Mouse (Mus musculus): Measurements from ENCODE around the gene Sfmbt2.
A peak's percentile ranks its signal among the peaks of the same experiment; 100 is the strongest.
"Not testable (repeated sequence)": the region's sequence is repeated elsewhere in the genome, so short reads cannot be mapped to it uniquely, and the experiment has no call there.

Gene Sfmbt2

DNA sequence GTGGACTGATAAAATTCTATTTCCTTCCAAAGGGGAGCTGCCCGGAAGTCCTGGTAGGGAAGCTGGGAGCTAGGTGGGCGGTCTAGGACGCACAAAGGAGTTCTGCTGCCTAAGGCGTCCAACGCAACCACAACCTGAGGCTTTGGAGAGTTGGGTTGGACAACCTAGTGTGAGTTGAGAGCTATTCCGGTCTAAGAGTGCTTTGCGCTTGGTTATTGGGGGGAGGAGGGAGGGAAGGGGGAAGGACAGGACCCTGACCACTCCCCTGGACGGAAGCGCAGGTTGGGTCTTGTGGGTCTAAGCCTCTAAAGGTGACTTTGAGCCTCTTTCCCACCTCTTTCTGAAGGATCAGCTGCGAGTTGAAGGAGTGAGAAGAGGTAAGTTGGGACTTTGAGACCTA lies at the start of gene Sfmbt2:
Sfmbt2 (plus strand) TSS at position 335 of the 400 bp plus-strand sequence.
- DNase-seq (ENCODE audit: extremely low spot score) = peak; percentile 30

DNA sequence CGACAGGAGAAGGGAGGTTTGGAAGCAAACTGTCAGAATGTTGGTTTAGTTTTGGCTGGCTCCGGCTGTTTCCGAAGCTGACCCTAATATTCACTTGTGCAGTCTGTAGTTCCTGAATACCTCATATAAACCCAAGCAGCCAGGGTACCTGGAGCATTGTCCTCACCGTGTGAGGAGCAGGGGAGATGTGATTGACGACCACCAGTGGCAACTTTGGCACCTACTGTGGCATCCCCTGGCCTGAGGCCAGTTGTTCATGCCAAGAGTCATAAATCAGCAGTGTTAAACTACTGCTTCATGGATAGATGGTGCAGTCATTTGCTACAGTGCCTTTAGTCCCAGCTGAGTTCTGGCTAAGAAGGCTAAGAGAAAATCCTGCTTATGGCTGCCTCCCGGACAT lies 49.2 kb upstream of the Sfmbt2 start:
- DNase-seq (ENCODE audit: extremely low spot score) = no peak

- DNase-seq (ENCODE audit: extremely low spot score) = no peak
Measured at GRCm38 (mm10) chr2:10323173-10323572, 47.1 kb upstream of the Sfmbt2 start.

DNA sequence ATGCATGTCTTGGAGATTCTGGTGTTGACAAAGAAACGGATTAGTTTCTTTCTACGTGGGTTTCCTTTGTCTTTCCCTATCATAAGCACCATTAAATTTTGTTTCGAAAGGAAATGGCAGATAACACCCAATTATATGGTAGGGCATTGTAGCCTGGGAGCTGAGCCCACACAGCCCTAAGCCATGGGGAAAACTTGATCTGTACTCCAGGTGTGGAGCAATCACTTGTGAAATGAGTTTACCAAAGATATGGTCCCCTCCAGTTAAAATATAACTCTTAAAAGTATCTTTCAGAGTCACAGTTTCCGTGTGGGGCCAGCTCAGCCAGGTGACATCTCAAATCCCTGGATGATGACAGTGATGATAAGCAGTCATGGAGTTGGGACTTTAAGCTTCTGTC lies 45.3 kb upstream of the Sfmbt2 start:
- no peak for DNase-seq (ENCODE audit: extremely low spot score)

DNA sequence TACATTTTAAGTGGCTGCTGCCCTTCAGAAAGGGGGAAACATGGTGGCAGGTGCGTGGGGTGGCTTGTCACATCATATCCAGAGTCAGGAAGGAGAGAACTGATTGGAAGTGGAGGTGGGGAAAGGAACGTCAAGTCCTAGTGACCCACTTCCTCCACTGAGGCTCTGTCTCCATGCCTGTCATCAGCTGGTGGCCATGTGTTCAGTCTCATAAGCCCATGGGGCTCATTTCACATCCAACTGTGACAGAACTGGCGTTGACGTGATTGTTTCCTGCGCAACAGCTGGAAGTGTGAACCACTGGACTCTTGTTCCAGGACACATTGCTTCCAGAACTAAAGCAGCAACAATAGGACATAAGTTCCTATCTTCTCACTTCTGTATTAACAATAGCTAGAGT lies 40.1 kb upstream of the Sfmbt2 start:
- DNase-seq (ENCODE audit: extremely low spot score) = no peak

DNA sequence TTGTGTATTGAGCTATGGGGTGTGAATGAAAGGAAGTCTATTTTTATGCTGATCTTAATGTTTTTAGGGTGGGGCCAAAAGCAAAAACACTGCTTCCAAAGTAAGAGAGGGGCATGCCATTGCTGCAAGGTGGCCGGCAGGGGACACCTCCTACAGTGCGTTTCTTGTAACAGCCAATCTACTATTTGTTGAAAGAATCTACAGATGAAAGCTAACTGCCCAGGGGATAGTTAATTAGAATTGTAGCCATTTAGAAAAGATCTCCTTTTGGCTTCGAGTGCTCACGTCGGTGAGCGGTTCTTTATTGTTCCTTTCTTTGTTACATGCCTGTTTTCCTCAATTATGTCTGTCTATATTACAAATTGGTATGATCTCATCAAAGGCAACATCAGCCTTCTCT lies 36.0 kb upstream of the Sfmbt2 start:
- DNase-seq (ENCODE audit: extremely low spot score) = no peak

DNA sequence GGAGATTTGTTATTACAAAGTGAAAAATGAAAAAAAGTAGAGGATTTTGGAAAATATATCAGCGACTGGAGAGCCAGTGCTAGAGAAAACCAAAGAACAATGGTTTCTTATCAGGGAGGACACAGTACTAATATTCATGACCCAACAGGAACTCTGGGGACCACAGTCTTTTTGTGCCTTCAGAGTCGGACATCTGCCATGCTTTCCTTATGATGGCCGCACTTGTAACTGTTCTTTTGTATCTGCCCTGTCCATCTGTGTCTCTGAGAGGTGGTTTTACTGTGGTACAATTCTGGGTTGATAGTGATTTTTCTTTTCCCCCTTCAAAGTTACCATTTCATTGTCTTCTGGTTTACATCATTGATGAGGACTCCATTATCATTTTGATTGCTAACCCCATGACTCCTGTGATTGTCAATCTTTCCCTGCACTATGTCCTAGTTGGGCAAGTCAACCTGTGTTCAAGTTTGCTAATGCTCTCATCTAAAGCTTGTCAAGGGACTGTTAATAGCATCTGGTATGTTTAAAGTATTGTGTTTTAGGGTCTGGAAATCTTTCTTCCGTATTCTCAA lies 35.2 kb upstream of the Sfmbt2 start:
- DNase-seq (ENCODE audit: extremely low spot score) = no peak

GRCm38 (mm10) chr2:10340022-10340421 lies 30.3 kb upstream of the Sfmbt2 start:
- DNase-seq (ENCODE audit: extremely low spot score) = no peak

GRCm38 (mm10) chr2:10343523-10343922 lies 26.8 kb upstream of the Sfmbt2 start:
- DNase-seq (ENCODE audit: extremely low spot score) = no peak

DNA sequence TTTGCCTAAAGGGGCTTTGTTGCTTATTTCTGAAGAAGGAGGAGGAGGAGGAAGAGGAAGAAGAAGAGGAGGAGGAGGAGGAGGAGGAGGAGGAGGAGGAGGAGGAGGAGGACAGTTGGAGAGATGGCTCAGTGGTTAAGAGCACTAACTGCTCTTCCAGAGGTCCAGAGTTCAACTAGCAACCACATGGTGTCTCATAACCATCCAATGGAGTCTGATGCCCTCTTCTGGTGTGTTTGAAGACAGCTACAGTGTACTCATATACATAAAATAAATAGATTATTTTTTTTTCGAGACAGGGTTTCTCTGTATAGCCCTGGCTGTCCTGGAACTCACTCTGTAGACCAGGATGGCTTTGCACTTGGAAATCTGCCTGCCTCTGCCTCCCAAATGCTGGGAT lies 26.2 kb upstream of the Sfmbt2 start:
- not testable (repeated sequence) for DNase-seq (ENCODE audit: extremely low spot score)

DNA sequence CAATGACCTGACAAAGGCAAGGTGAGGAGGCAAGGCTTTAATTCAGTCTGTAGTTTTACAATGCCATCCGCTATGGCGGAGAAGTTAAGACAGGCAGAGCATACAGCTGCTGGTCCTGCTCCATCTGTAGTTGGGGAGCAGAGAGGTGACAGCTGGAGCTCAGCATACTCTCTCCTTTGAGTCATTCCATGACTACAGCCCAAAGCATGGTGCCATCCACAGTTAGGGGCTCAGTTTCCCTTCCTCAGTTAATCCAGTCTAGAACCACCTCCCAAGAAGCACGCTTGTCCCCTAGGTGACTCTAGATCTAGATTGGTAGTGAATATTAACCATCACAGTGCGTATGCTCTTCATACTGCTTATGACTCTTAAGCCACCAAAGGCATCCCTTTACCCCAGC lies 23.1 kb upstream of the Sfmbt2 start:
- DNase-seq (ENCODE audit: extremely low spot score) = no peak

DNA sequence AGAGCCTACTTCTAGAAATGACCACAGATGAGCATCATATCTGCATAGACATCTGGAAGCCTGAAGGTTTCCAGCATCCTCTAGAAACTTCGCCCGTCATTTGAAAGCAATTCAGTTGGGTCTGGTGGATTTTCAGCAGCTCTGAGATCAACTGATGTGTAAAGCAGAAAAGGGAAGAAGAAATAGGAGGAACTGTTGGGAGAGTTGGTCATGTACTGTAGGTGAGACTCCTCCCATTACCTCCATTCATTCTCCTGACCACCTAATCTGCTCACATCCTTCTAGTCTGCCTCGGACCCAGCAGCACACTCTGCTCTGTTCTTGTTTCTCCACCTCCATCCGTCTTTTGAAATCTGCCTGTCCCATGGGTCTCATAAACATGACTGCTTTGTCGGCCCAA lies 22.3 kb upstream of the Sfmbt2 start:
- DNase-seq (ENCODE audit: extremely low spot score) = no peak

DNA sequence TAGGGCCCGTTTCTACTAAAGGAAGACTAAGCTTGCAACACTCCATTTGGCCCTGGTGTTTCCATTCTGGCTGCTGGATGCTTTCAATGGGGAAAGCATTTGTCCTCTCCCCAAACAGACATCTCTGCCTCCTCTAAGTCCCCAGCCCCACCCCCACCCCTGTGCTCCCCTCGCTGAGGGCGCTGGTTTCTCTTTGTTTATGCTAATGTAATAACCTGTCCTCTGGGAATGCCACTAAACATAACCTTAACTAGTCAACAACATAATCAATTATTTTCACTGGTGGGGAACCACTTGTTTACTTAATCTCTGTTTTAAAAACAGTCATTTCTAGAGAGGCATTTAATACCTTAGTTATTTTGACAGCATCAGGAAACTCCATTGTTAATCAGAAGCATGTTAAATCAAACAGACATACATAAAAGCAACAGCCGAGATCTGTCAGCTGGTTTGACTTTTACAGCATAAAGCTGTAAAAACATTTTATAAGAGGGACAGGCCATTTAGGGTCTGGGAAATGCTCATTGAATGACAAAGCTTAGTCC lies 20.0 kb upstream of the Sfmbt2 start:
- no peak for DNase-seq (ENCODE audit: extremely low spot score)

- no peak for DNase-seq (ENCODE audit: extremely low spot score)
Measured at GRCm38 (mm10) chr2:10351125-10351524, 19.2 kb upstream of the Sfmbt2 start.

DNA sequence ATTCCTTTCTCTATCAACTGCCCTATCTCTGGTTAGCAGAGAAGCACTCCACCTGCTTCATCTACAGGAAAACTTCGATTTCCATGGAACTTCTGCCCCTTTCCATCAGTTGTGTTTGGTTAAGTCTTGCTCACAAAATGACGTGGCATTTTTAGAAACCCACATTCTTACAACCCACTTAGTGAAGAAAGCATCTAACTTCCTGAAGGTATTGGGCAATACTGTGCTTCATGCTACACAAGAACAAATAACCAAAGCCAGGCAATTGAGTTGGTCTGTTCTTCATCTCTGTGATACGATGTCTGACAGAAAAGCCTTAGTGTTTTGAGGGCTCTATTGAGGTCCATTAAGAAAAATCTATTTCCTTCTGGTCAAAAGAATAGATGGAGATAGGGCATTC lies 17.4 kb upstream of the Sfmbt2 start:
- DNase-seq (ENCODE audit: extremely low spot score) = no peak

DNA sequence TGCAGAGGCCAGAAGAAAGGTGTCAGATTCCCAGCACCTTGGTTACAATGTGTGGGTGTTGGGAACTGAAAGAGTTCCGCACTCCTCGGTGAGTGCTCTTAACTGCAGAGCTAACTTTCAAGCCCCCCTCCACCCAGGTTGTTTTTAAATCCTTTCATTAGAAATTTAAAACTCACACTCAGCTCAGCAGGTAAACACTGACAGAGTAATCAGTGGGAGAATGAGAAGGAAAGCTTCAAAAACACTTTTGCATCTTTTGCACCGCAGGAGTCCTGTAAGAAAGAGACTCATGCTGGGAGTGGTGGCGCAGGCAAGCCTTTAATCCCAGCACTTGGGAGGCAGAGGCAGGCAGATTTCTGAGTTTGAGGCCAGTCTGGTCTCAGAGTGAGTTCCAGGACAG lies 16.4 kb upstream of the Sfmbt2 start:
- DNase-seq (ENCODE audit: extremely low spot score) = no peak

DNA sequence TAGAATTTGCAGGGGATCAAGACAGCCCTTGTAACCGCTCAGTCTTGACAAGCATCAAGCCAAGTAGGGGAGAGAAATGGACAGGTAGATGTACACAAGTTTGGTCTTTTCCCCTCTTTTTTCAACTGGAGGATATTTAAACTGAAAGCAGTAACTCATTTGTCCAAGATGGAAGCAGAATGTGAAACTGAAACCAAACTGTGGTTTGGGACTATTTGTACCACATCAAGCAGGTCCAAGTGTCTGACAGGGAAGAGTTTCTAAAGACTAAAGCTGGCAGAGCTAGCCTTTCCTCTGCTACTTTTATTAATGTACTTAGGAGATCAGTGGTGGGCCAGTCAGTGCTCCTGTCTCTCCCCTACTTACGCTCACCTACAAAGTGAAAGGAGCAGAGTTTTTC lies 10.4 kb upstream of the Sfmbt2 start:
- no peak for DNase-seq (ENCODE audit: extremely low spot score)

- no peak for DNase-seq (ENCODE audit: extremely low spot score)
Measured at GRCm38 (mm10) chr2:10365081-10365480, 5.2 kb upstream of the Sfmbt2 start.

DNA sequence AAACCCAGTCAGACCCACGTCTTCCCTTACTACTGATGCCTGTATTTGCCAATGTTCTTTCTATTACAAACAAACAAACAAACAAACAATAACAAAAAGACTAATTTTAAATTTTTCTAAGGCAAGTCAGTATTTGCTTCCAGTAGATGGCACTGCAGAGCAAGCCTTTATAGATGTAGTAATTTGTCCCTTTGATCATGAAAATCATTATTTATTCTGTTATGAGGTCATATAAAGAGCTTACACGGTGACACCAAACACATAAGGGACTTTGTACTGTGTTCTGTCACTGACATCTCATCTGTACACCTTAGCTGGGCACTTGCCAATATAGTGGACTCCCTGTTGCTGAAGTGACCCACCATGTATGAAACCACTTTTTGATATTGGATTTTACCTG lies 4.0 kb upstream of the Sfmbt2 start:
- no peak for DNase-seq (ENCODE audit: extremely low spot score)

DNA sequence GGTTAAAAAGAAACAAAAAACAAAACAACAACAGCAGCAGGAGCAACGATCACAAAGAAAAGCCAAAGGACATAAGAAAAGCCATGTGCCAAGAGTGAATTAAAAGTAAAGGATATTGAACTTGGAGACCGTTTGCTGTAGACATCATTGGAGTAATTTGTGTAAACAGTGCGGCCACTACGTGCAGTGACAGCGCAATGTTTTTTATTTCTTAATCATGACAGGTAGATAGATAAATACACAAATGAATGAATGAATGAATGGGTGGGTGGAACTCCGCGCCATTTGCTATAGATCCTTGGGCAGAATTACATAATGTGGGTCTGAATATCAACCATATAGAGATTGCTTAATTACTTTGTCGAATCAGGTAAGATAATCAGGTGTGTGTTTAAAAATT lies 634 bp upstream of the Sfmbt2 start:
- no peak for DNase-seq (ENCODE audit: extremely low spot score)

DNA sequence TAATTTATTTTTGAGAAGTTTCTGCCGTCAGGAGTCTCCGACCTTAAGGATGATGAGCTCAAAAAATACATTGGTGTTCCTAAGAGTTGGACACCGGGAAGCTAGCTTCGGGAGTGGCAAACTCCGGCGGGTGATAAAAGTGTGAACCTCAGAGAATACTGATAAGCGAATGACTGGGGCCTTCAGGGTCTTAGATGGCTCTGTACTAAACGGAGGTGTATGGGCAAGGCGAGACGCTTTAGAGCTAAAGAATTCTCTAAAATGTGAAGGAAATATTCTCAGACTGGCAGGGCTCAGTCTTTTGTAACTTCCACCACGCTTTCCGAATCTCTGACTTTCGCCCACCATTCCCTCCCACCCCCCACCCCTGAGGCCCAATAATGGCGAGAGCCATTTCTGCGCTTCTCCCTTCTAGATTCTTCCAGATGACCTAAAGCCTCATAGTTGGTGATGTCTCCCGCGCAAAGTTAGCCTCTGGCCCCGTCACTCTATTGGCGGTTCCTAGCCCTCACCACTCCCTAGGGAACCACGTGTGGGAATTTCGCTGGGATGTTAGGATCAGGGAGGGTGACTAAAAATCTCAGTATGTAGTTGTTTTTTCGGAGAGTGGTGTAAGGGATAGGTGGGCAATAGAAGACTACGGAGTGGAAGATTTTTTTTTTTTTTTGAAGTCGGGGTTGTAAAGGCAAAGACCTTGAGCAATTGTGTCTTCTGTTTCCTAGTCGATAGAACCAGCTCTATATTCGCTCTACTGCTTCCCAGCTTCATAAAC lies 563 bp downstream of the Sfmbt2 start:
- DNase-seq (ENCODE audit: extremely low spot score) = peak; percentile 42

- DNase-seq (ENCODE audit: extremely low spot score) = no peak
Measured at GRCm38 (mm10) chr2:10371459-10371817, 1.1 kb downstream of the Sfmbt2 start.

- DNase-seq (ENCODE audit: extremely low spot score) = peak; percentile 26
Measured at GRCm38 (mm10) chr2:10371899-10372298, 1.6 kb downstream of the Sfmbt2 start.

DNA sequence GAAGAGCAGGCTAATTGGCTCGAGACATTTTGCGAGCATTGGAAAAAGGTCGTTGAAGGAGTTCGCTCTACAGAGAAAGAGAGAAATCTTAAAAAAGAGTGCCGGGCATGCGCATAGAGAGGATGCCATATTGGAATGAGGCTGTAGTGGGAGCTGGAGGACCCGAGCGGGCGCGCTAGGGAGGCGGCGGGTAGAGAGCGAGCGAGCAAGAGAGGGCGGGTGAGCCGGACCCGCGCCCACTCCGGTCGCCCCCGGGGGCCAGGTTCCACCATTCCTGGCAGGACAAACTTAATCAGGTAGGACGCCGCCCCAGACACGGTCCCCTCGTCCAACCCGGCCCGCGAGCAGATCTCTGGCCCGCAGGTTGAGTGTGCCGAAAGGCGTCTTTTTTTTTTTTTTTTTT lies 2.0 kb downstream of the Sfmbt2 start:
- DNase-seq (ENCODE audit: extremely low spot score) = peak; percentile 79
